Mouse (Mus musculus): ENCODE results near the gene Adamts18. TPM values are rescaled to one million over a fixed set of nuclear protein-coding genes. Genes with fewer than 3 reads are reported as not detected.

The Adamts18 gene
- polyA plus RNA-seq, 1 experiment from 2014 or later = 2.8 TPM

DNA sequence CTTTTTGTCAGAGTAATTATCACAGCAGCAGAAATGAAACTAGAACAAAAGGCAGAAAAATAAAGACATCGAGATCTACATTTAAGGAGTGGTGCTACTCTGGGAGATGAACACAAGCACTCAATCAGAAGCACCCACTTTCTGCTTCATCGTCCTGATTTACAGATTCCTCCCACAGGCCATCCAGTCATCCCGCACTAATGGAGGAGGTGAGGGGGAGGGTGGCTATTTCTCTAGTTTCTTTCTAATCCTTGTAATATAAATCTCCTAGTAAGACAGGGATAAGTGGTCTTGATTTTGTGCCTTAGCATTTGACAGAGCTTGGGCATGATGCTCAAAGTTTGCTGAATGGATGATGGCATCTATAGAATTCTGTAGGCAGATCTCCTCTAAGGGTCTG lies 57.5 kb downstream of the Adamts18 start:
- H3K36me3 ChIP-seq = no peaks in the 10 kb centered on the region
- no peak overlapping the region for H3K9ac ChIP-seq
- H3K4me1 ChIP-seq (replicated peaks) = no peaks in the 10 kb centered on the region
- no peak for ATAC-seq (ENCODE audit: low FRiP score, low read depth)
- no peak overlapping the region for H3K4me3 ChIP-seq
- H3K27me3 ChIP-seq = no peaks in the 10 kb centered on the region
- no peak overlapping the region for H3K4me2 ChIP-seq
- no peak overlapping the region for H3K27ac ChIP-seq (replicated peaks)
- no CpG with 5 or more reads among the region's 3 CpGs for WGBS
- no peaks in the 10 kb centered on the region for H3K9me3 ChIP-seq

GRCm38 (mm10) chr8:113783711-113784110 lies 64.8 kb downstream of the Adamts18 start:
- H3K9ac ChIP-seq = no peak overlapping the region
- H3K36me3 ChIP-seq = no peaks in the 10 kb centered on the region
- no peak overlapping the region for H3K27ac ChIP-seq (replicated peaks)
- no peaks in the 10 kb centered on the region for H3K27me3 ChIP-seq
- no peak overlapping the region for H3K4me3 ChIP-seq
- H3K4me2 ChIP-seq = no peak overlapping the region
- H3K4me1 ChIP-seq (replicated peaks) = no peaks in the 10 kb centered on the region
- no CpG with 5 or more reads among the region's 3 CpGs for WGBS
- no peaks in the 10 kb centered on the region for H3K9me3 ChIP-seq
- ATAC-seq (ENCODE audit: low FRiP score, low read depth) = no peak

GRCm38 (mm10) chr8:113781554-113781953 lies 67.0 kb downstream of the Adamts18 start:
- H3K27ac ChIP-seq (replicated peaks) = no peak overlapping the region
- no peaks in the 10 kb centered on the region for H3K27me3 ChIP-seq
- H3K4me1 ChIP-seq (replicated peaks) = no peaks in the 10 kb centered on the region
- H3K4me2 ChIP-seq = no peak overlapping the region
- no peak for ATAC-seq (ENCODE audit: low FRiP score, low read depth)
- H3K9ac ChIP-seq = no peak overlapping the region
- no peaks in the 10 kb centered on the region for H3K36me3 ChIP-seq
- WGBS = 60% methylated on average over 2 of the region's 2 CpGs
- H3K9me3 ChIP-seq = no peaks in the 10 kb centered on the region
- H3K4me3 ChIP-seq = no peak overlapping the region

GRCm38 (mm10) chr8:113775361-113775760 lies 73.2 kb downstream of the Adamts18 start:
- H3K27me3 ChIP-seq = no peaks in the 10 kb centered on the region
- no peak overlapping the region for H3K4me2 ChIP-seq
- WGBS = 82% methylated on average over 6 of the region's 6 CpGs
- H3K4me1 ChIP-seq (replicated peaks) = no peaks in the 10 kb centered on the region
- no peak for ATAC-seq (ENCODE audit: low FRiP score, low read depth)
- no peaks in the 10 kb centered on the region for H3K36me3 ChIP-seq
- H3K9me3 ChIP-seq = no peaks in the 10 kb centered on the region
- H3K4me3 ChIP-seq = no peak overlapping the region
- H3K9ac ChIP-seq = no peak overlapping the region
- no peak overlapping the region for H3K27ac ChIP-seq (replicated peaks)

GRCm38 (mm10) chr8:113768861-113769410 lies 79.6 kb downstream of the Adamts18 start:
- Histone ChIP-seq H3K4me2 (no peak overlapping the region), H3K9ac (no peak overlapping the region), H3K4me3 (no peak overlapping the region), H3K9me3 (no peaks in the 10 kb centered on the region), H3K36me3 (no peaks in the 10 kb centered on the region), H3K27ac (replicated peaks) (no peak overlapping the region), H3K4me1 (replicated peaks) (no peaks in the 10 kb centered on the region), H3K27me3 (no peaks in the 10 kb centered on the region)
- no peak for ATAC-seq (ENCODE audit: low FRiP score, low read depth)
- 70% methylated on average over 8 of the region's 8 CpGs for WGBS

GRCm38 (mm10) chr8:113765121-113765520 lies 83.4 kb downstream of the Adamts18 start:
- WGBS = 49% methylated on average over 4 of the region's 4 CpGs
- Histone ChIP-seq H3K27me3 (no peaks in the 10 kb centered on the region), H3K36me3 (no peaks in the 10 kb centered on the region), H3K27ac (replicated peaks) (no peak overlapping the region), H3K4me2 (no peak overlapping the region), H3K4me3 (no peak overlapping the region), H3K9me3 (no peaks in the 10 kb centered on the region), H3K9ac (no peak overlapping the region), H3K4me1 (replicated peaks) (peaks cover 6% of the 10 kb centered on the region)
- ATAC-seq (ENCODE audit: low FRiP score, low read depth) = no peak

DNA sequence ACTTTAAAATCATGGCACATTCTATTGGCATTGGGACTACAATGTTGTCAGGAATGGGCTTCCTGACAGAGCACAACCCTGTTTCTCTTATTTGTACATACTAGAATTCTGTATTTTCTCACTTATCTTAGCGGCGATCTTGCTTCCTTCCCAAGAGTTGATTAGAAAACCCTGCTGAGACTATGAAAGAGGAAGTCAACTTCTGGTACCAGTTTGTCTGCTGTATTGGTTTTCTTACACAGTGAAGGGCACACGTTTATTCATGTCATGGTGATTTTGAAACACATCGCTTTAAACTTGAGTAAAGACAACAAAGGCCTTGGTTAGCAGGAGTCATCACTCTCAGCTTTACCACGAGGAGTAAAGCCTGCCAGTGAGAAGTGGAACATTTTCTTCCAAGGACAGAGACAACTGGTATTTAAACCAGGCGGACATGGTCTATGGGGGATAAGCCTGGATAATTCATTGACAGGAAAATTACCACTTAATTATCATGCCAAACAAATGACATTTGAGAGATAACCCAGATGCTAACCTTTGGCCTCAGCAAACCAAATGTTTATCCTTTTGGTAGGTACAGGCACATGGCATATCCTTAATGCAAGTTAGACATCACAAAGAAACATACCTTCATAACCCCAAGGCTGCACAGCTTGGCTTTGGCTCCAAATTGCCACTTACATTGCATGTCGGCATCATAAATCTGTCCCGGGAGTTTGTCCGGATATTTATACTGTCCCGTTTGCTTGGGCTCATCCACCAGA lies 84.8 kb downstream of the Adamts18 start:
- H3K27me3 ChIP-seq = no peaks in the 10 kb centered on the region

GRCm38 (mm10) chr8:113762101-113762500 lies 86.4 kb downstream of the Adamts18 start:
- ATAC-seq (ENCODE audit: low FRiP score, low read depth) = no peak
- no peaks in the 10 kb centered on the region for H3K9me3 ChIP-seq
- no peaks in the 10 kb centered on the region for H3K27me3 ChIP-seq
- no peak overlapping the region for H3K9ac ChIP-seq
- H3K36me3 ChIP-seq = no peaks in the 10 kb centered on the region
- H3K4me3 ChIP-seq = no peak overlapping the region
- H3K4me2 ChIP-seq = no peak overlapping the region
- 79% methylated on average over 6 of the region's 6 CpGs for WGBS
- peaks cover 6% of the 10 kb centered on the region for H3K4me1 ChIP-seq (replicated peaks)
- no peak overlapping the region for H3K27ac ChIP-seq (replicated peaks)

More for the DNA sequence above, 84.8 kb downstream of the Adamts18 start:
- 63% methylated on average over 10 of the region's 10 CpGs for WGBS
- ATAC-seq (ENCODE audit: low FRiP score, low read depth) = no peak
- H3K9ac ChIP-seq = no peak overlapping the region
- H3K27ac ChIP-seq (replicated peaks) = no peak overlapping the region
- H3K36me3 ChIP-seq = no peaks in the 10 kb centered on the region
- H3K4me3 ChIP-seq = no peak overlapping the region
- H3K4me1 ChIP-seq (replicated peaks) = peaks cover 6% of the 10 kb centered on the region
- no peaks in the 10 kb centered on the region for H3K9me3 ChIP-seq
- H3K4me2 ChIP-seq = no peak overlapping the region

DNA sequence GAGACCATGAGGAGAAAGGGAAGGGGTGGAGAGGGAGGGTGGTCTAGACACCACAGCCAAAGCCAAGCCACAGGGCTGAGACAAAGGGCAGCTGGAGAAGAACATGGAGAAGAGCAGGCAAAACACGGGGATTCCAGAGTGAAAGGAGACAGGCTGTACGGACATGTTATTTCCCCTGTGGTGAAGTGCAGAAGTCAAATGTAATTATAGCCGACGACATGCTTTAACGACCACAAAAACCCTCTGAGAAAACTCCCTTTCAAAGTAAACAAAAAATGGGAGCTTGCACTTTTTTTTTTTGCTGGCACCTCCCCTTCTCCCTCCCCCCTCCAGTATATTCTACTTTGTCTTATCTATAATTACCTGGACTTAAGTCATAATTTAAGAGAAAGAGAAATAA lies 92.7 kb downstream of the Adamts18 start:
- no peaks in the 10 kb centered on the region for H3K4me1 ChIP-seq (replicated peaks)
- H3K9me3 ChIP-seq = no peaks in the 10 kb centered on the region
- no peaks in the 10 kb centered on the region for H3K27me3 ChIP-seq
- ATAC-seq (ENCODE audit: low FRiP score, low read depth) = no peak
- no peak overlapping the region for H3K9ac ChIP-seq
- H3K4me2 ChIP-seq = no peak overlapping the region
- no peaks in the 10 kb centered on the region for H3K36me3 ChIP-seq
- 58% methylated on average over 5 of the region's 5 CpGs for WGBS
- H3K4me3 ChIP-seq = no peak overlapping the region
- no peak overlapping the region for H3K27ac ChIP-seq (replicated peaks)

GRCm38 (mm10) chr8:113753153-113753552 lies 95.4 kb downstream of the Adamts18 start:
- Histone ChIP-seq H3K9me3 (no peaks in the 10 kb centered on the region), H3K36me3 (no peaks in the 10 kb centered on the region), H3K4me2 (no peak overlapping the region), H3K9ac (no peak overlapping the region), H3K27ac (replicated peaks) (no peak overlapping the region), H3K4me1 (replicated peaks) (no peaks in the 10 kb centered on the region), H3K27me3 (no peaks in the 10 kb centered on the region), H3K4me3 (no peak overlapping the region)
- no peak for ATAC-seq (ENCODE audit: low FRiP score, low read depth)
- WGBS = 87% methylated on average over 2 of the region's 2 CpGs

DNA sequence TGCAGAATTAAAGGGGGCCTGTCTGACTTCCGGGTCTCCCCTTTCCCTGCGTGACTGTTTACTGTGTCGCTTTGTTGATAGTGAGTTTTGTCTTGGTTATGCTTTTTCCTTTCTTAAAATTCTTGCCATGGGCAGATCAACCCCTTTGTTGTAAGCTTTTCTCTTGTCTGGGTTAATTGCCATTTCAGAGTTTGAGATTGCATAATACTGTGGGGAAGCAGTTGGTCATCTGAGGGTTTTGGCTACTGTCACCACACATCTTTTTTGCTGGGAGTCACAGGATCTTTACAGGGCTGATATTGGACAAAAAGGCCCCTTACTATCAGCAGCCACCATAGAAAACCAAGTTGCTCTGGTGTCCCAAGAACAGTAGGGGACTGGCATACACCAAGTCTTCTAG lies 96.2 kb downstream of the Adamts18 start:
- Histone ChIP-seq H3K4me2 (no peak overlapping the region), H3K36me3 (no peaks in the 10 kb centered on the region), H3K27me3 (no peaks in the 10 kb centered on the region), H3K9ac (no peak overlapping the region), H3K4me1 (replicated peaks) (no peaks in the 10 kb centered on the region), H3K4me3 (no peak overlapping the region), H3K27ac (replicated peaks) (no peak overlapping the region), H3K9me3 (no peaks in the 10 kb centered on the region)
- ATAC-seq (ENCODE audit: low FRiP score, low read depth) = no peak
- 91% methylated on average over 3 of the region's 3 CpGs for WGBS

DNA sequence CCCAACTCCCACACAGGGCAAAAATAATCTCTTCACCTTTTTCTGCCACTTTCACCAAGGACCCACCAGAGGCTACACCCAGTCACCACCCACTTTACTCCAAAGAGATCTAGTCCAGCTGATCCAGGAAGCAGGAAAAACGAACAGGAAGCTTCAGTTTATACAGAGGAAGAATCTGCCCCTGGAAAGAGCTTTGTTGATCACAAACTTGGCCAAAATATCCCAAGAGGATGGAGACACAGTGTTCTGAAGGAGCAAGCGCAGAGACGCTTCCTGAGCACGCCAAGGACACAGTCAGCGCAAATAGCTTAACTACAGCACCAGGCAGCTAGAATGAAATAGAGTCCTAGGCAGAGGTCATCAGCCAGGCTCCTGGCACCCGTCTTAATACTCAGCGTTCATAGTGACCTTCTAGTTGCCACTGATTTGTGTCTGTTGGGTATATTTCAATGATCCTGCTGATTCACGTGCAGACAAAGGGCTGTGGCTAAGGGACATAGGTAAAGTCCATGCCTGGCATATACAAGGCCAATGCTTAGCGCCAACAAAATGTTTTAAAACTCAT lies 113.0 kb downstream of the Adamts18 start:
- H3K36me3 ChIP-seq = no peaks in the 10 kb centered on the region
- no peak for ATAC-seq (ENCODE audit: low FRiP score, low read depth)
- H3K27me3 ChIP-seq = no peaks in the 10 kb centered on the region
- H3K9ac ChIP-seq = no peak overlapping the region
- no peaks in the 10 kb centered on the region for H3K4me1 ChIP-seq (replicated peaks)
- WGBS = 86% methylated on average over 9 of the region's 9 CpGs
- no peaks in the 10 kb centered on the region for H3K9me3 ChIP-seq
- H3K27ac ChIP-seq (replicated peaks) = no peak overlapping the region
- no peak overlapping the region for H3K4me2 ChIP-seq
- H3K4me3 ChIP-seq = no peak overlapping the region

Measured in hindbrain, embryonic 15.5 days (tissue).